Mouse (Mus musculus) forebrain, embryonic 11.5 days (tissue): ENCODE results near the gene Edn2. TPM values are rescaled to one million over a fixed set of nuclear protein-coding genes. Genes with fewer than 3 reads are reported as not detected.

Experiments
- ATAC-seq: fragments of 200-750 bp; cut with Nextera tagmentation; replicated peaks from 2 replicates; pipeline ENCODE4 v1.8.0; 2017; ENCODE audit warnings: moderate TSS enrichment; ENCODE audit not compliant: low FRiP score
- DNase-seq: peaks from one replicate; pipeline ENCODE4 v3.0.0-alpha.2; 2017; ENCODE audit warnings: low spot score
- H3K27ac ChIP-seq: fragments of 300-500 bp; sonication (generic); 2 replicates; pipeline ENCODE4 v1.5.1; 2014; ENCODE audit warnings: low read depth, low read length
- H3K27me3 ChIP-seq: fragments of 300-500 bp; sonication (generic); 2 replicates; pipeline ENCODE4 v1.6.1; 2014; ENCODE audit warnings: mild to moderate bottlenecking, low read length, mixed read lengths; ENCODE audit not compliant: control insufficient read depth, insufficient read depth
- H3K36me3 ChIP-seq: fragments of 300-500 bp; sonication (generic); 2 replicates; pipeline ENCODE4 v1.6.1; 2014; ENCODE audit warnings: mild to moderate bottlenecking, low read length, moderate library complexity, mixed read lengths; ENCODE audit not compliant: control insufficient read depth, insufficient read depth
- H3K4me1 ChIP-seq: fragments of 300-500 bp; sonication (generic); replicated peaks from 2 replicates; pipeline ENCODE4 v1.6.1; 2014; ENCODE audit warnings: low read length, mixed read lengths; ENCODE audit not compliant: control insufficient read depth, insufficient read depth
- H3K4me2 ChIP-seq: fragments of 300-500 bp; sonication (generic); 2 replicates; pipeline ENCODE4 v1.6.1; 2014; ENCODE audit warnings: low read depth, mild to moderate bottlenecking, low read length, moderate library complexity, mixed read lengths; ENCODE audit not compliant: severe bottlenecking
- H3K4me3 ChIP-seq: fragments of 300-500 bp; sonication (generic); 2 replicates; pipeline ENCODE4 v1.5.1; 2014; ENCODE audit warnings: low read depth, low read length
- H3K9ac ChIP-seq: fragments of 300-500 bp; sonication (generic); 2 replicates; pipeline ENCODE4 v1.6.1; 2014; ENCODE audit warnings: low read length
- H3K9me3 ChIP-seq: fragments of 300-500 bp; sonication (generic); 2 replicates; pipeline ENCODE4 v1.6.1; 2016; ENCODE audit warnings: low read length, mixed read lengths; ENCODE audit not compliant: control insufficient read depth
- WGBS: fragments of 180-500 bp; shearing (Covaris S2); extraction: QIAGEN DNeasy Blood & Tissue Kit; methylation state at CpG from one replicate; pipeline ENCODE4 v1.1.7; 2014; 5-methylcytosine and 5-hydroxymethylcytosine counted together
- polyA plus RNA-seq: library from polyadenylated mRNA; unstranded; fragments of >200 nt; fragmentation: Nextera tagmentation; extraction: Ambion mirVana; gene quantifications from 2 replicates; pipeline ENCODE4 v1.2.1, GENCODE M21; 2014

Edn2 gene
- polyA plus RNA-seq, 1 experiment from 2014 or later: not detected

DNA sequence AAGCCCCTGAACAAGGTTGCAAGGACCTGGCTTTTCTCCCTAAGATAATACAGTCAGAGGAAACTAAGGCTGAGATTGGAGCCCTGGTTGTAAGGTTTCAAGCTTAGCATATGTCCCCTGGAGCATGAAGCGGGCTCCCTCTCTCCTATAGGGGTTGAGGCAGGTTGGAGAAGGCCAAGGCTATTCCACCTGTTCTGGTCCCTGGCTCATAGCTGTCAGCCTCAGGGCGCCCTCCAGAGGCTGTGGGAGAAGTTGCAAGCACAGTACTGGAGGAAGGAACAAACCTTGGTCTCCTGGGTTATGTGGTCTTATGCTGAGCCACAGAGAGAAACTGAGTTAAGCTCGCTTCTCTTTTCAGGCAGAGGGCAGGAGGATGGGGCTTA, 11.9 kb upstream of the Edn2 start:
- Histone ChIP-seq H3K9ac (peak overlapping the region; percentile 60), H3K4me2 (peak overlapping the region; percentile 49), H3K27me3 (peaks cover 5% of the 10 kb centered on the region), H3K27ac (no peak overlapping the region), H3K36me3 (no peaks in the 10 kb centered on the region), H3K4me3 (no peak overlapping the region), H3K4me1 (peaks cover 8% of the 10 kb centered on the region; the same call in 1 of the 2 replicates), H3K9me3 (no peaks in the 10 kb centered on the region)
- DNase-seq (peak; percentile 64), ATAC-seq (peak; percentile 56)
- WGBS: 22% methylated on average over 3 of the region's 3 CpGs

- DNase-seq (no peak), ATAC-seq (no peak)
- Histone ChIP-seq H3K9me3 (no peaks in the 10 kb centered on the region), H3K4me1 (peaks cover 8% of the 10 kb centered on the region; the same call in 1 of the 2 replicates), H3K27ac (no peak overlapping the region), H3K9ac (no peak overlapping the region), H3K4me2 (no peak overlapping the region), H3K27me3 (peaks cover 5% of the 10 kb centered on the region), H3K4me3 (no peak overlapping the region), H3K36me3 (no peaks in the 10 kb centered on the region)
- WGBS: 70% methylated on average over 6 of the region's 6 CpGs
Measured at GRCm38 (mm10) chr4:120150345-120150920, 10.6 kb upstream of the Edn2 start.

DNA sequence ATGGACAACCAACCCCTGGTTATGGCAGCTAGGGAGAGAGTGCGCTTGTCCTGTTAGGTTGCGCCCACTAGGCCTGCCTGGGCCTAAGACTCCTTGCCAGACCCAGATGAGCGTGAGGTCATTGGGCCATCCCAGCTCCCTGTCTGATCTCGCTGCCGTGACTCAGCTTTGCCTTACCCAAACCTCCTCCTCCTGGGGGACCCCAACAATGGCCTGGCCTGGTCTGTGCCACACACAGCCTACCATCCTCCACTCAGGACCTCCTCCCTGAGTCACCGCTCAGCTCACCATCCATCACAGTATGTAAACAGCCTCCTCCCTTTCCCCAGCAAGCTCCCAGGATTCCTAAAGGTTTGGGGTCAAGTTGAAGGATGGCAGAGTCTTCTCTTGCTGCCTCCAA, 9.1 kb upstream of the Edn2 start:
- ATAC-seq (no peak), DNase-seq (no peak)
- Histone ChIP-seq H3K9ac (no peak overlapping the region), H3K4me1 (peaks cover 8% of the 10 kb centered on the region; the same call in 1 of the 2 replicates), H3K4me2 (no peak overlapping the region), H3K27ac (no peak overlapping the region), H3K9me3 (no peaks in the 10 kb centered on the region), H3K4me3 (no peak overlapping the region), H3K36me3 (no peaks in the 10 kb centered on the region), H3K27me3 (peaks cover 5% of the 10 kb centered on the region)
- WGBS: 86% methylated on average over 6 of the region's 6 CpGs

GRCm38 (mm10) chr4:120152648-120153047, 8.4 kb upstream of the Edn2 start:
- H3K4me1 ChIP-seq: peaks cover 8% of the 10 kb centered on the region; the same call in 1 of the 2 replicates
- H3K4me3 ChIP-seq: no peak overlapping the region
- no peak overlapping the region for H3K4me2 ChIP-seq
- no peaks in the 10 kb centered on the region for H3K9me3 ChIP-seq
- ATAC-seq (no peak), DNase-seq (no peak)
- no peak overlapping the region for H3K9ac ChIP-seq
- H3K27ac ChIP-seq: no peak overlapping the region
- no peaks in the 10 kb centered on the region for H3K36me3 ChIP-seq
- H3K27me3 ChIP-seq: peaks cover 5% of the 10 kb centered on the region
- WGBS: 62% methylated on average over 4 of the region's 4 CpGs

DNA sequence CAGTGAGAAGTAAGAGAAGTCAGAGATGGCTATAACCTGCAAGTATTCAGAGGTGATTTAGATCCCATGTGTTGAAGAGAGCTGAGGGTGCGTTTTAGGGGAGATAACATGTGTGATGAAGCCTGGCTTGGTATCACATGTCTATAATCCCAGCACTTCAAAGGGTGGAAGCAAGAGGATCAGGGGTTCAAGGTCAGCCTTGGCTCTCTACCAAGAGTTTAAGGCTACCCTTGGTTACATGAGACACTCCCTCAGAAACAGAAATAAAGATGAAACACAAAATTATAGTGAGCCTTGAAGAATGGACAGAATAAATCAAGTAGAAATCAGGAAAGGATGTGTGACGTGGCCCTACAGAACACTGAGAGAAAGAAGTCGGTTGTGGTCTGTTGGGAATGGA, 7.3 kb upstream of the Edn2 start:
- no peak for DNase-seq
- peaks cover 3% of the 10 kb centered on the region; the same call in 1 of the 2 replicates for H3K27me3 ChIP-seq
- H3K4me2 ChIP-seq: no peak overlapping the region
- H3K27ac ChIP-seq: no peak overlapping the region
- 88% methylated on average over 3 of the region's 3 CpGs for WGBS
- no peaks in the 10 kb centered on the region for H3K36me3 ChIP-seq
- peaks cover 4% of the 10 kb centered on the region; the same call in 1 of the 2 replicates for H3K4me1 ChIP-seq
- no peaks in the 10 kb centered on the region for H3K9me3 ChIP-seq
- ATAC-seq: no peak
- no peak overlapping the region for H3K4me3 ChIP-seq
- no peak overlapping the region for H3K9ac ChIP-seq

- 29% methylated on average over 5 of the region's 5 CpGs for WGBS
- Histone ChIP-seq H3K4me1 (0 out of 2 replicates have a peak, but pooled peaks cover 2% of the 10 kb centered on the region), H3K36me3 (no peaks in the 10 kb centered on the region), H3K27ac (no peak overlapping the region), H3K27me3 (no peaks in the 10 kb centered on the region), H3K9me3 (no peaks in the 10 kb centered on the region), H3K4me2 (no peak overlapping the region), H3K9ac (no peak overlapping the region), H3K4me3 (no peak overlapping the region)
- ATAC-seq (no peak), DNase-seq (no peak)
Measured at GRCm38 (mm10) chr4:120158714-120159310, 2.2 kb upstream of the Edn2 start.

- ATAC-seq (no peak), DNase-seq (no peak)
- Histone ChIP-seq H3K4me1 (0 out of 2 replicates have a peak, but pooled peaks cover 2% of the 10 kb centered on the region), H3K27me3 (no peaks in the 10 kb centered on the region), H3K4me2 (no peak overlapping the region), H3K27ac (no peak overlapping the region), H3K9ac (no peak overlapping the region), H3K9me3 (no peaks in the 10 kb centered on the region), H3K4me3 (no peak overlapping the region), H3K36me3 (no peaks in the 10 kb centered on the region)
- WGBS: 86% methylated on average over 8 of the region's 8 CpGs
Measured at GRCm38 (mm10) chr4:120162586-120162985, 1.6 kb downstream of the Edn2 start.

DNA sequence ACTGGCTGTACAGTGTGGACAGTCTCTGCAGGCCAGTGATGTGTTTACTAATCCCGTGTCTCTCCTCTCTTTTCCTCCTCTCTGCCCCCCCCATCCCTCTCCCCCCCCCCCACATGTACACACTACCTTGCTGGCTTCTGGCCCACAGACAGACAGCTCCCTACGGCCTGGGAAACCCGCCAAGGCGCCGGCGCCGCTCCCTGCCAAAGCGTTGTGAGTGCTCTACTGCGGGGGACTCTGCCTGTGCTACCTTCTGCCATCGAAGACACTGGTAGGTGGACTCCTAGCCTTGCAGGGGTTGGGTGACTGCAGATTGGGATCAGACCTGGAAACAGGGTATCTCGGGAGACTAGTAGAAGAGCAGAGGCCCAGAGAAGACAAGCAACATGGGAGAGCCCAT, 2.2 kb downstream of the Edn2 start:
- DNase-seq: no peak
- 80% methylated on average over 11 of the region's 11 CpGs for WGBS
- H3K27ac ChIP-seq: no peak overlapping the region
- H3K4me1 ChIP-seq: 0 out of 2 replicates have a peak, but pooled peaks cover 2% of the 10 kb centered on the region
- no peak for ATAC-seq
- no peaks in the 10 kb centered on the region for H3K36me3 ChIP-seq
- no peak overlapping the region for H3K4me2 ChIP-seq
- H3K27me3 ChIP-seq: no peaks in the 10 kb centered on the region
- no peaks in the 10 kb centered on the region for H3K9me3 ChIP-seq
- H3K9ac ChIP-seq: no peak overlapping the region
- no peak overlapping the region for H3K4me3 ChIP-seq

GRCm38 (mm10) chr4:120164316-120164715, 3.3 kb downstream of the Edn2 start:
- H3K9ac ChIP-seq: no peak overlapping the region
- H3K4me1 ChIP-seq: no peaks in the 10 kb centered on the region
- H3K9me3 ChIP-seq: no peaks in the 10 kb centered on the region
- no peak for DNase-seq
- H3K4me2 ChIP-seq: no peak overlapping the region
- H3K36me3 ChIP-seq: no peaks in the 10 kb centered on the region
- no peak for ATAC-seq
- 88% methylated on average over 5 of the region's 5 CpGs for WGBS
- H3K27me3 ChIP-seq: no peaks in the 10 kb centered on the region
- no peak overlapping the region for H3K27ac ChIP-seq
- H3K4me3 ChIP-seq: no peak overlapping the region
